Mouse (Mus musculus) embryo, embryonic 11 days (tissue): ENCODE measurements around the gene Gm11595.
"Not testable (repeated sequence)": the region's sequence is repeated elsewhere in the genome, so short reads cannot be mapped to it uniquely, and the experiment has no call there.

ENCODE experiments used
- DNase-seq: peaks from one replicate; pipeline ENCODE4 v3.0.0-alpha.2; 2015

Gene Gm11595

DNA sequence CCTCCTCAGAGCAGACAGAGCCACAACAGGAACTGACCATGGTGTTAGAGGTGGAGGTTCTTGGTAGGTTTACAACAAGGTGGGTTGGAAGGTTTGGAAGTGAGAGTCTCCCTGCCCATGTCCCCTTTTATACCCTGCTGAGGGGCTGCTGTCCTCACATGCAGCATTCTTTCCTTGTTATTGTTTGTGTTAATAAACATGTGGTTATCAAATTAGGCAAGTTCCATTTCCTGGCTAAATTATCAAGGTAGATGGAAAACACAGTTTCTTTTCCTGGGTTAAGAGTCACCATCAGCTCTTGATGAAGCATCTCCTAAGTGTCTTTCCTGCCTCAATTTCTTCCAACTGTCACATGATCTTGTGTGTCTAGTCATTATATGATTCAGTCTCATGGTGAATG is at the start of gene Gm11595:
Gene Gm11595, minus strand, starts transcription at position 101 of the 400 bp plus-strand sequence.
- not testable (repeated sequence) for DNase-seq

DNA sequence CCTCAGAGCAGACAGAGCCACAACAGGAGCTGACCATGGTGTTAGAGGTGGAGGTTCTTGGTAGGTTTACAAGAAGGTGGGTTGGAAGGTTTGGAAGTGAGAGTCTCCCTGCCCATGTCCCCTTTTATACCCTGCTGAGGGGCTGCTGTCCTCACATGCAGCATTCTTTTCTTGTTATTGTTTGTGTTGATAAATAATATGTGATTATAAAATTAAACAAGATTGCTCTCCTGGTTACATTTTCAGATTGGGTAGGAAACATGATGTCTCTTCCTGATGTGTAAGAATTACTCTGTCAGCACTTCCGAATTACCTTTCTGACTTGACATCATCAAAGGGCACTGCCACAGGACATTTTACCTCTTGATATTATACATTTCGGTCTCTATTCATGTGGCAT is 42.9 kb upstream of the Gm11595 start, which contains the start of gene Gm11564:
Gene Gm11564, minus strand, starts transcription at position 101 of the 400 bp plus-strand sequence.
- DNase-seq, result not testable (repeated sequence)

DNA sequence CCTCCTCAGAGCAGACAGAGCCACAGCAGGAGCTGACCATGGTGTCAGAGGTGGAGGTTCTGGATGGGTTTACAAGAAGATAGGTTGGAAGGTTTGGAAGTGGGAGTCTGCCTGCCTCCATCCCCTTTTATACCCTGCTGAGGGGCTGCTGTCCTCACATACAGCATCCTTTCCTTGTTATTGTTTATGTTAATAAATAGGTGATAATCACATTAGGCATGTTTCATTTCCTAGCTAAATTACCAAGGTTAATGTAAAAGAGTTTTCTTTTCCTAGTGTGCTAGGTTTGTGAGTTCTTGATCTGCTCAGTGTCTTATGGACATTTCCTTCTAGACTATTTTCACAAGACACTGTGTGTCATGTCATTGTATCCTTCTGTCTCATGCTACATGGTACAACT is 37.1 kb upstream of the Gm11595 start, which contains the start of gene Krtap4-13:
Gene Krtap4-13, minus strand, starts transcription at position 101 of the 400 bp plus-strand sequence.
- not testable (repeated sequence) for DNase-seq

DNA sequence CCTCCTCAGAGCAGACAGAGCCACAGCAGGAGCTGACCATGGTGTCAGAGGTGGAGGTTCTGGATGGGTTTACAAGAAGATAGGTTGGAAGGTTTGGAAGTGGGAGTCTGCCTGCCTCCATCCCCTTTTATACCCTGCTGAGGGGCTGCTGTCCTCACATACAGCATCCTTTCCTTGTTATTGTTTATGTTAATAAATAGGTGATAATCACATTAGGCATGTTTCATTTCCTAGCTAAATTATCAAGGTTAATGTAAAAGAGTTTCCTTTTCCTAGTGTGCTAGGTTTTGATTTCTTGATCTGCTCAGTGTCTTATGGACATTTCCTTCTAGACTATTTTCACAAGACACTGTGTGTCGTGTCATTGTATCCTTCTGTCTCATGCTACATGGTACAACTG is 31.6 kb upstream of the Gm11595 start, which contains the start of gene Gm11554:
Gene Gm11554, minus strand, starts transcription at position 101 of the 400 bp plus-strand sequence.
- DNase-seq, result not testable (repeated sequence)

DNA sequence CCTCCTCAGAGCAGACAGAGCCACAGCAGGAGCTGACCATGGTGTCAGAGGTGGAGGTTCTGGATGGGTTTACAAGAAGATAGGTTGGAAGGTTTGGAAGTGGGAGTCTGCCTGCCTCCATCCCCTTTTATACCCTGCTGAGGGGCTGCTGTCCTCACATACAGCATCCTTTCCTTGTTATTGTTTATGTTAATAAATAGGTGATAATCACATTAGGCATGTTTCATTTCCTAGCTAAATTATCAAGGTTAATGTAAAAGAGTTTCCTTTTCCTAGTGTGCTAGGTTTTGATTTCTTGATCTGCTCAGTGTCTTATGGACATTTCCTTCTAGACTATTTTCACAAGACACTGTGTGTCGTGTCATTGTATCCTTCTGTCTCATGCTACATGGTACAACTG is 26.1 kb upstream of the Gm11595 start, which contains the start of gene Gm11569:
Gene Gm11569, minus strand, starts transcription at position 101 of the 400 bp plus-strand sequence.
- not testable (repeated sequence) for DNase-seq

DNA sequence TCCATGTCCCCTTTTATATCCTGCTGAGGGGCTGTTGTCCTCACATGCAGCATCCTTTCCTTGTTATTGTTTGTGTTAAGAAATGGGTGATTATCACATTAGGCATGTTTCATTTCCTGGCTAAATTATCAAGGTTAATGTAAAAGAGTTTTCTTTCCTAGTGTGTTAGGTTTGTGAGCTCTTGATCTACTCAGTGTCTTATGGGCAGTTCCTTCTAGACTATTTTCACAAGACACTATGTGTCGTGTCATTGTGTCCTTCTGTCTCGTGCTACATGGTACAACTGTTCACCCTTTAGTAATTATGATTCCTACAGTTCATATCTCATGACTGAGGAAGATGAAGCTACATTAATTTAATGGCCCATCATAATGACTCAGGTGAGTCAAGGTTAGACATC is 20.7 kb upstream of the Gm11595 start, which contains the start of gene Gm11596:
Gene Gm11596, minus strand, starts transcription at position 101 of the 400 bp plus-strand sequence.
- no peak for DNase-seq

DNA sequence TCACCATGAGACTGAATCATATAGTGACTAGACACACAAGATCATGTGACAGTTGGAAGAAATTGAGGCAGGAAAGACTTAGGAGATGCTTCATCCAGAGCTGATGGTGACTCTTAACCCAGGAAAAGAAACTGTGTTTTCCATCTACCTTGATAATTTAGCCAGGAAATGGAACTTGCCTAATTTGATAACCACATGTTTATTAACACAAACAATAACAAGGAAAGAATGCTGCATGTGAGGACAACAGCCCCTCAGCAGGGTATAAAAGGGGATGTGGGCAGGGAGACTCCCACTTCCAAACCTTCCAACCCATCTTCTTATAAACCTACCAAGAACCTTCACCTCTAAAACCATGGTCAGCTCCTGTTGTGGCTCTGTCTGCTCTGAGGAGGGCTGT is 12.2 kb upstream of the Gm11595 start, which contains the start of gene Krtap4-9:
Gene Krtap4-9, plus strand, starts transcription at position 301 of the 400 bp plus-strand sequence.
- not testable (repeated sequence) for DNase-seq

DNA sequence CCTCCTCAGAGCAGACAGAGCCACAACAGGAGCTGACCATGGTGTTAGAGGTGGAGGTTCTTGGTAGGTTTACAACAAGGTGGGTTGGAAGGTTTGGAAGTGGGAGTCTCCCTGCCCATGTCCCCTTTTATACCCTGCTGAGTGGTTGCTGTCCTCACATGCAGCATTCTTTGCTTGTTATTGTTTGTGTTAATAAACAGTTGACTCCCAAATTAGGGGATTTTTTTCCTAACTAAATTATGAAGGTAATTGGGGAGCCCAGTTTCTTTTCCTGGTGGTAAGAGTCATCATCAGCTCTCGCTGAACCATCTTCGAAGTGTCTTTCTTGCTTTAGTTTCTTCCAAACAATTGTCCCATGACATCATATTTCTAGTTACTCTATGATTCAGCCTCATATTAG is 7.9 kb upstream of the Gm11595 start, which contains the start of gene Krtap4-8:
Gene Krtap4-8, minus strand, starts transcription at position 101 of the 400 bp plus-strand sequence.
- no peak for DNase-seq

DNA sequence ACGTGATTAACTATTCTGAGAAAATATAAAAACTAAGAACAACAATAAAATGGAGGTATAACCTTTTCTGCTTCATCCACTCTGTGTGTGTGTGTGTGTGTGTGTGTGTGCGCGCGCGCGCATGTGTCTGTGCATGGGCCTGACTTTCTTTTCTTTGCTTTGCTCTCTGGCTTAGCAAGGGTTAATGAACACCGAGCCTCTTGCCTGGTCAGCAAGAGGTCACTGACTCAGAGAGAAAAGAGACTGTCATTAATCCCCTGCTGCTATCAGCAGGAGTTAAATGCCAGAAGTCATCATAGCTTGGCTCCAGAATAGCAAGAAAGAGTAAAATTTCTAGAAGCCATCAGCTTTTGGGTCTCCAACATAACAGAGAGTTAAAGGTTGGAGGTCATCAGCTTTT is 5.7 kb upstream of the Gm11595 start:
- DNase-seq, result peak; percentile 53

DNA sequence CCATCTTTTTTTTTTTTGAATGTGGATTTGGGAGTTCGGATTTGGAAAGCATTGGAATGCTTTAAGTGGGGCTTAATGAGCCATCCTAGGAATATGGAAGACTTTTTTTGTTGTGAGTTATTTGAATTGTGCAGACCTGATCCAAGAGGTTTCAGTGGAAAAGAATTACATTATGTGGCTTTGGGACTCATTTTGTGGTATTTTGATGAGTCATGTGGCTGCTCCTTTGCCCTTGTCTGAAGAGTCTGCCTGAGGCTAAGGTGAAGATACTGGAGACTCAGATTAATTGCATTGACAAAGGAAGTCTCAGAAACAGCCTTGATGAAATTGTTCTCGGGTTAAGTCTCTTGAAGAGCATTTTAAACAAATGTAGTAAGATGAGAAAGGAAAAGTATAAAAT is 4.3 kb downstream of the Gm11595 start:
- no peak for DNase-seq

DNA sequence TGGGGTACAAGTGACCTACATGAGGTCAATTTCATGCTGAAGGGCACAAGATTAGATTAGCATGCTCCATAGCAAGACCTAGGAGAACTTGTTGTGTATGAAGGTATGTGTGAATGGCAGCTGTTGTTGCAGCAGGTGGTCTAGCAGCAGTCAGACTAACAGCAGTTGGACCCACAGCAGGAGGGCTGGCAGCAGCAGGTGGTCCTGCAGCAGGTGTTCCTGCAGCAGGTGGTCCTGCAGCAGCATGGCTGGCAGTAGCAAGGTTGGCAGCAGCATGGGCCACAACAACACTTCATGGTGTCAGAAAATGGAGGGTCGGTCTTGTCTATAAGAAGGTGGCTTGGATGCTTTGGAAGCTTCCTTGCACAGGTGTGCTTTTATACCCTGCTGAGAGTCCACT is 13.8 kb downstream of the Gm11595 start:
- no peak for DNase-seq

DNA sequence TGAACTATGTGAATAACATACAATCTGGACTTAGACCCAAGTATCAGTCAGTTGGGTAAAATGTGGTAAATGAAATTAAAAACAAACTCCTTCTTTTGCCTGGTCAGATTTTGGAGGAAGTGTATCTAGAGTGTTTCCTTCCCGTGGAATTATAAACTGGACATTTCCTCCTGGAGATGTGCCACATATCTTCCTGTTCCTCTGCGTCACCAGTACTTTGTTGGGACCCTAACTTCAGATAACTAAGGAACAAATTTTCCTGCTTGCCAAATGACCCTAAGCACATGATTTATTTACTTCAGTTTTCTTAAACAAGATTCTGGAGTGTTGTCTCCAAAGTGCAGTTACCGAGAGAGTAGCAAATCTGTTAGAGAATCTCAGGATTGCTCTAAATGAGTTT is 28.7 kb downstream of the Gm11595 start:
- no peak for DNase-seq

DNA sequence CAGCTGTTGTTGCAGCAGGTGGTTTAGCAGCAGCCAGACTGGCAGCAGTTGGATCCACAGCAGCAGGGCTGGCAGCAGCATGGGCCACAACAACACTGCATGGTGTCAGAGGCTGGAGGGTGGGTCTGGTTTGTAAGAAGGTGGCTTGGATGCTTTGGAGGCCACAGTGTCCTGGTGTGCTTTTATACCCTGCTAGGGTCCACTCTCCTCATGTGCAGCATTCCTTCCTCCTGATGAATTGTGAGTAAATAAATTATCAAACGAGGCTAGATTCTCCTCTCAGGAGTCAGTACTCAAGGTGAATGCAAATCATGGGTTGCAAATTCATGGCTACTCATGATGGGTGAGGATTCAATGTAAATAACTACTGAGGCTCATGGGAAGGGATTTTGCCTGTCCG is 38.5 kb downstream of the Gm11595 start, which contains the start of gene Gm14180:
Gene Gm14180, minus strand, starts transcription at position 101 of the 400 bp plus-strand sequence.
- DNase-seq, result no peak

DNA sequence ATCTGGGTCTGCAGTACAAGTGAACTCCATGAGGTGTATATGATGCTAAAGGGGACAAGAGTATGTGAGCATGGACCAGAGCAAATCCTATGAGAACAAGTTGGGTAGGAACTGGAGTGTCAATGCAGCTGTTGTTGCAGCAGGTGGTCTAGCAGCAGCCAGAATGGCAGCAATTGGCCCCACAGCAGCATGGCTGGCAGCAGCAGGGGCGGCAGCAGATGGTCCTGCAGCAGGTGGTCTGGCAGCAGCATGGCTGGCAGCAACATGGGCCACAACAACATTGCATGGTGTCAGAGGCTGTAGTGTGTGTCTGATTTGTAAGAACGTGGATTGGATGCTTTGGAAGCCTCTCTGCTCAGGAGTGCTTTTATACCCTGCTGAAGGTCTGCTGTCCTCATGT is 48.7 kb downstream of the Gm11595 start:
- DNase-seq, result no peak
